Mouse (Mus musculus) small intestine, adult 10 weeks (tissue): ENCODE results near the gene Zbtb41. TPM values are rescaled to one million over a fixed set of nuclear protein-coding genes. Genes with fewer than 3 reads are reported as not detected.

Source experiments
- polyA plus RNA-seq: library from polyadenylated mRNA; stranded (reverse); fragments of 350-450 nt; fragmentation: Illumina TruSeq; extraction: RNeasy Lipid Tissue Mini Kit (QIAGEN cat#74804); gene quantifications from one replicate; pipeline ENCODE4 v1.2.3, GENCODE M21; 2014; ENCODE audit warnings: low replicate concordance

Zbtb41 gene
- polyA plus RNA-seq: 19.2 TPM

DNA sequence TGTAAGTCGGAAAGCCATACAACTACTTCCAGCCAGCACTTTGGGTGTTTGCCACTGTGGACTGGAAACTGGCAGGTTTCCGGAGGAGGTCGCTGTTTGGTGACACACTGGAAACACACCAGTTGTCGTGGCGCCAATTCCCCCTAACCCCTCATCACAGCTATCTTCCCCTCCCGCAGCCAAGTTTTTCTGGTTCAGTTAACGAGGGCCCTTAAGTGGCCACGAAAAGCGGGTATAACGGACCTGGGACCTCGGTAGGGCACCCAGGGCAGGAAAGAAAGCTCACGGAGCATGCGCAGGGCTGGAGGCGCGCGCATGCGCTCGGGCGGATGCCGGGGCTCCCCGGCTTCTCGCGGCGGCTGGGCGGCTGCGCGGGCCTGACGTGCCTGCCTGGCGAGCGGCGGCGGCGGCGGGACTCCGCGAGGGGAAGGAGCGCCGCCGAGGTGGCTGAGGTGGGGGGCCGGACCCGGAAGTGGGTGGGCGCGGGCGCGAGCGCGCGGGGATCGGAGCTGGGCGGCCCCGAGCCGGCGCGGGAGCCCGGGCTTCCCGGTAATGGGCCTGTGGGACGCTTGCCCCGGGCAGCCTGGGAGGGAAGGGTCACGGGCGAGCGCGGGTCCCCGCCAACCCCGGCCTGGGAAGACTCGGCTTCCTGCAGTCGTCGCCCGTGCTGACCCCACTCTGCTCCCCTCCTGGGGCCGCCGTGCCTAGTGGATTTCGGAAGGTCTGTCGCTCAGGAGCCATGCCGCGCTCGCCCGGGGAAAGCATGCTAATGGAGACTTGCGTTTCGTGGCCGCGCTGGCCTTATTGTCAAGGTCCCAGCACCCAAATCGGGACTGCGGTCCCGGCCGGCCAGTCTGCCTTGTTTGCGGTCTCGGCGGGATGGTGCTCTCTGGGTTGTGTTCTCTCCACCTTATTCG lies at the start of gene Zbtb41:
Gene Zbtb41 (plus strand): TSS at position 414 of the 917 bp plus-strand sequence.

DNA sequence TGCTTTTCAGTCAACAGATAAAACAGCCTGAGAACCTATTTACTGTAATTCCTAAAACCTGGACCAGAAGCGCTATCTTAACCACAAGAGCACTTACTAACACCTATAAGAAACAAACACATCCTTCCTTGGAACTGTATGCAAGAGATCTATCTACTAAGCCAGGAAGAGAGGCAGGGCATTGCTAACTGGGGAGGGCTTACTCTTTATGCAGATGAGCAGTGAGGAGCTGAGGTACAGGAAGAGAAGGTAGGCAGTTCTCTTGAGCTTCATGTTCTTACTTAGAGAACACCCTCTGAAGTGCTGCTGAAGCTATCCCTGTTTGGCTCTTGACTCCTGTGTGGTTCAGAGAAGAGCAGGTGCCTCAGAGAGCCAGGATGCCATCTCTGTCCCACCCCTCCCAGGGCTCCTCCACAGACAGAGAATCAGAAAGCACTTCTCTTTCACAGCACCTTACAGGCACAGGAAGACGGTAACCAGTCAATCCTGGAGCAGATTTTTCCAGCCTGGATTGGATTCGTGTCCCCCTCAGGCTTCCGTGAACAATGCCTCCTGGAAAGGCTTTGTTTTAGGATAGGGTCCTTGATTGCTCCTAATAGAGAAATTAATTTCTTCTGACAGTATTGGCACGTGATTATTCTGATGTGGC lies 45.3 kb upstream of the Zbtb41 start, which contains the start of gene Crb1:
Gene Crb1 (minus strand): TSS at position 463 of the 649 bp plus-strand sequence.

DNA sequence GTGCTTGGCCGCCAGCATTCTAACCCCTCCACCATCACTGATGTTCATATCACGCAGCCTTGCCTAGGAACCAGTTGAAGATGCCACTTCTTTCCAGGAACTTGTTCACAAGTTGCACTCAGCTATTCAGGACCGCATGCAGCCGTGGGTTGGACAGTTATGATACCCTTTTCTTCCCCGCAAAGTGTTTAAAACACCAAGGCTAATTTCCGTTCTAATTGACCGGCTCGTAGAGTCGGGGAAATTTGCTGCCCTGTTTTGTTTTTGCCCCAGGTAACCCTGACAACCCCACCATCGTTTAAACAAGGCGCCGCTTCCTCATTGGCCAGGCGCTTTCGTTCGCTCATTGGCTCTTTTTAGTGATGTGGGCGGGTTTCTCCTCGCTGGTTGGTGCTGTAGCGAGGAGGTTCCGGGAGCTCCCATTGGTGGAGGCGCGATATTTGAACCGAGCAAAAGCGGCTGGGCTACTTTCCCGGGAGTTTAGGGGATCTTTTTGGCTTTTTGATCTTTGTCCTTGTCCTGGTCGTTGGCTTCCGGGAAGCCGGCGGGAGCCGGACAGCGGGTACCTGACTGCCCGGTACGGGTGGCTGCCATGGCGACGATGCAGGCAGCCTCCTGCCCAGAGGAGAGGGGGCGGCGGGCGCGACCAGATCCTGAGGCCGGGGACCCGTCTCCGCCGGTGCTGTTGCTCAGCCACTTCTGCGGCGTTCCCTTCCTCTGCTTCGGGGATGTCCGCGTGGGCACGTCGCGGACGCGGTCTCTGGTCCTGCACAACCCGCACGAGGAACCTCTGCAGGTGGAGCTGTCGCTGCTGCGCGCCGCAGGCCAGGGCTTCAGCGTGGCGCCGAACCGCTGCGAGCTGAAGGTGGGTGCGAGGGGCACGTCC lies 32.5 kb downstream of the Zbtb41 start, which contains the start of gene Aspm:
Gene Aspm (plus strand): TSS at position 433 of the 886 bp plus-strand sequence.

DNA sequence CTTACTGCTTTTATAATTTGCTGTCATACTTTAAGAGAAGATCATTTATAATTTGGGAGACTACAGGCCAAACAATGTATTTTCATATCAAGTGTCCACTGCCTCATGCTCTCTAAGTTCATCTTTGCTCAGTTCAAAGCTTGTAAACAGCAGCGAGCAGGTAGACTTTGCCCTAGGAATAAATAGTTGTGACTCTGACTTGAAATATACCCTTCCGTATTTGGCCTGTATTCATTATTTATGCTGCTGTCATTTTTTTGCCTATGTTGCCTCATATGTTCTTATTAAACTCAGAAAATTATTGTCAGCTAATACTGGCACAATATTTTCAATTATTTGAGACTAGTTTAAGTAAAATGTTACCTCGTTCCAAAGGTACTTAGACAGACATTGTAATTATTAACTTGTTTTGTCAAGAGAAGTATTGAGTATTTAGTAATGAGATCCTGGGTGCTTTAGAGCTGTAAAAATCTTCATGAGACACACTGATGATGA lies 79.2 kb downstream of the Zbtb41 start, which contains the start of gene F13b:
Gene F13b (plus strand): TSS at position 445 of the 495 bp plus-strand sequence.

Other genes starting within 250 kb of the Zbtb41 start
- gene Crb1, start 45.2 kb upstream of the Zbtb41 start, polyA plus RNA-seq: not detected
- gene Aspm, start 32.5 kb downstream of the Zbtb41 start, polyA plus RNA-seq: 4.3 TPM
- gene F13b, start 79.4 kb downstream of the Zbtb41 start, polyA plus RNA-seq: 0.67 TPM
- gene Cfhr1, start 138.0 kb downstream of the Zbtb41 start, polyA plus RNA-seq: not detected